Mouse (Mus musculus): Measurements from ENCODE around the gene Fuca1. TPM values are rescaled to one million over a fixed set of nuclear protein-coding genes. Genes with fewer than 3 reads are reported as not detected.
"Not testable (repeated sequence)": the region's sequence is repeated elsewhere in the genome, so short reads cannot be mapped to it uniquely, and the experiment has no call there.

The Fuca1 gene
- polyA plus RNA-seq, 1 experiment from 2014 or later = 108 TPM

- Histone ChIP-seq H3K4me2 (ENCODE audit: low read length) (peak overlapping the region; percentile 79), H3K9ac (ENCODE audit: low read length) (no peak overlapping the region), H3K9me3 (ENCODE audit: control insufficient read depth, low read length) (no peaks in the 10 kb centered on the region), H3K4me3 (ENCODE audit: low read depth, low read length) (peak overlapping the region; percentile 99), H3K36me3 (ENCODE audit: control insufficient read depth, insufficient read depth, low read length) (peaks cover 52% of the 10 kb centered on the region), H3K4me1 (replicated peaks; ENCODE audit: control insufficient read depth, insufficient read depth, low read length) (peaks cover 14% of the 10 kb centered on the region), H3K27ac (ENCODE audit: low read depth) (no peak overlapping the region), H3K27me3 (replicated peaks; ENCODE audit: control insufficient read depth, insufficient read depth, low read length) (no peaks in the 10 kb centered on the region)
- ATAC-seq (replicated peaks; ENCODE audit: low FRiP score, low TSS enrichment, low read depth) (0 out of 2 replicates have a peak, but pooled peaks have one; percentile 16), DNase-seq (ENCODE audit: low spot score) (no peak)
- 65% methylated on average over 13 of the region's 13 CpGs for WGBS
These were observed 52.6 kb downstream of the Fuca1 start for GRCm38 (mm10) chr4:135972911-135973811.

- peaks cover 37% of the 10 kb centered on the region for H3K36me3 ChIP-seq (ENCODE audit: control insufficient read depth, insufficient read depth, low read length)
- no peaks in the 10 kb centered on the region for H3K9me3 ChIP-seq (ENCODE audit: control insufficient read depth, low read length)
- no peak for DNase-seq (ENCODE audit: low spot score)
- H3K27ac ChIP-seq (ENCODE audit: low read depth) = no peak overlapping the region
- peaks cover 14% of the 10 kb centered on the region for H3K4me1 ChIP-seq (replicated peaks; ENCODE audit: control insufficient read depth, insufficient read depth, low read length)
- H3K9ac ChIP-seq (ENCODE audit: low read length) = no peak overlapping the region
- H3K27me3 ChIP-seq (replicated peaks; ENCODE audit: control insufficient read depth, insufficient read depth, low read length) = no peaks in the 10 kb centered on the region
- no peak overlapping the region for H3K4me2 ChIP-seq (ENCODE audit: low read length)
- no peak overlapping the region for H3K4me3 ChIP-seq (ENCODE audit: low read depth, low read length)
- ATAC-seq (replicated peaks; ENCODE audit: low FRiP score, low TSS enrichment, low read depth) = no peak
- 94% methylated on average over 12 of the region's 12 CpGs for WGBS
These were observed 55.6 kb downstream of the Fuca1 start for GRCm38 (mm10) chr4:135976146-135976545.

GRCm38 (mm10) chr4:135980223-135980622, 59.7 kb downstream of the Fuca1 start:
- not testable (repeated sequence) for H3K4me2 ChIP-seq (ENCODE audit: low read length); H3K4me1 ChIP-seq (replicated peaks; ENCODE audit: control insufficient read depth, insufficient read depth, low read length); DNase-seq (ENCODE audit: low spot score); H3K4me3 ChIP-seq (ENCODE audit: low read depth, low read length); H3K9ac ChIP-seq (ENCODE audit: low read length); H3K27ac ChIP-seq (ENCODE audit: low read depth); ATAC-seq (replicated peaks; ENCODE audit: low FRiP score, low TSS enrichment, low read depth); H3K9me3 ChIP-seq (ENCODE audit: control insufficient read depth, low read length); H3K27me3 ChIP-seq (replicated peaks; ENCODE audit: control insufficient read depth, insufficient read depth, low read length)
- 92% methylated on average over 5 of the region's 5 CpGs for WGBS
- peaks cover 57% of the 10 kb centered on the region for H3K36me3 ChIP-seq (ENCODE audit: control insufficient read depth, insufficient read depth, low read length)

- no peaks in the 10 kb centered on the region for H3K27me3 ChIP-seq (replicated peaks; ENCODE audit: control insufficient read depth, insufficient read depth, low read length)
- H3K4me2 ChIP-seq (ENCODE audit: low read length) = no peak overlapping the region
- no peak overlapping the region for H3K27ac ChIP-seq (ENCODE audit: low read depth)
- H3K9me3 ChIP-seq (ENCODE audit: control insufficient read depth, low read length) = no peaks in the 10 kb centered on the region
- ATAC-seq (replicated peaks; ENCODE audit: low FRiP score, low TSS enrichment, low read depth) = no peak
- WGBS = 80% methylated on average over 7 of the region's 7 CpGs
- H3K36me3 ChIP-seq (ENCODE audit: control insufficient read depth, insufficient read depth, low read length) = peaks cover 46% of the 10 kb centered on the region
- H3K4me1 ChIP-seq (replicated peaks; ENCODE audit: control insufficient read depth, insufficient read depth, low read length) = peaks cover 11% of the 10 kb centered on the region
- H3K9ac ChIP-seq (ENCODE audit: low read length) = no peak overlapping the region
- no peak for DNase-seq (ENCODE audit: low spot score)
- H3K4me3 ChIP-seq (ENCODE audit: low read depth, low read length) = no peak overlapping the region
These were observed 61.1 kb downstream of the Fuca1 start for GRCm38 (mm10) chr4:135981524-135982063.

GRCm38 (mm10) chr4:135984556-135984955, 64.0 kb downstream of the Fuca1 start:
- WGBS = 83% methylated on average over 5 of the region's 5 CpGs
- DNase-seq (ENCODE audit: low spot score) = no peak

GRCm38 (mm10) chr4:135985193-135985592, 64.7 kb downstream of the Fuca1 start:
- ATAC-seq (replicated peaks; ENCODE audit: low FRiP score, low TSS enrichment, low read depth) (no peak), DNase-seq (ENCODE audit: low spot score) (no peak)
- H3K36me3 ChIP-seq (ENCODE audit: control insufficient read depth, insufficient read depth, low read length) = peaks cover 30% of the 10 kb centered on the region
- H3K4me2 ChIP-seq (ENCODE audit: low read length) = no peak overlapping the region
- no peaks in the 10 kb centered on the region for H3K9me3 ChIP-seq (ENCODE audit: control insufficient read depth, low read length)
- peaks cover 11% of the 10 kb centered on the region for H3K4me1 ChIP-seq (replicated peaks; ENCODE audit: control insufficient read depth, insufficient read depth, low read length)
- 94% methylated on average over 5 of the region's 5 CpGs for WGBS
- H3K4me3 ChIP-seq (ENCODE audit: low read depth, low read length) = peak overlapping the region; percentile 96; the same call in 1 of the 2 replicates
- no peak overlapping the region for H3K9ac ChIP-seq (ENCODE audit: low read length)
- no peak overlapping the region for H3K27ac ChIP-seq (ENCODE audit: low read depth)
- H3K27me3 ChIP-seq (replicated peaks; ENCODE audit: control insufficient read depth, insufficient read depth, low read length) = no peaks in the 10 kb centered on the region

More at GRCm38 (mm10) chr4:135984556-135984955, 64.0 kb downstream of the Fuca1 start:
- peaks cover 11% of the 10 kb centered on the region for H3K4me1 ChIP-seq (replicated peaks; ENCODE audit: control insufficient read depth, insufficient read depth, low read length)
- H3K9ac ChIP-seq (ENCODE audit: low read length) = no peak overlapping the region
- H3K4me2 ChIP-seq (ENCODE audit: low read length) = no peak overlapping the region
- no peak overlapping the region for H3K4me3 ChIP-seq (ENCODE audit: low read depth, low read length)
- no peaks in the 10 kb centered on the region for H3K9me3 ChIP-seq (ENCODE audit: control insufficient read depth, low read length)
- no peak for ATAC-seq (replicated peaks; ENCODE audit: low FRiP score, low TSS enrichment, low read depth)
- peaks cover 30% of the 10 kb centered on the region for H3K36me3 ChIP-seq (ENCODE audit: control insufficient read depth, insufficient read depth, low read length)
- H3K27me3 ChIP-seq (replicated peaks; ENCODE audit: control insufficient read depth, insufficient read depth, low read length) = no peaks in the 10 kb centered on the region
- H3K27ac ChIP-seq (ENCODE audit: low read depth) = no peak overlapping the region

- DNase-seq (ENCODE audit: low spot score) (no peak), ATAC-seq (replicated peaks; ENCODE audit: low FRiP score, low TSS enrichment, low read depth) (no peak)
- Histone ChIP-seq H3K9ac (ENCODE audit: low read length) (peak overlapping the region; percentile 91), H3K4me1 (replicated peaks; ENCODE audit: control insufficient read depth, insufficient read depth, low read length) (peaks cover 11% of the 10 kb centered on the region), H3K27me3 (replicated peaks; ENCODE audit: control insufficient read depth, insufficient read depth, low read length) (no peaks in the 10 kb centered on the region), H3K4me2 (ENCODE audit: low read length) (peak overlapping the region; percentile 61), H3K9me3 (ENCODE audit: control insufficient read depth, low read length) (no peaks in the 10 kb centered on the region), H3K27ac (ENCODE audit: low read depth) (no peak overlapping the region), H3K36me3 (ENCODE audit: control insufficient read depth, insufficient read depth, low read length) (peaks cover 30% of the 10 kb centered on the region), H3K4me3 (ENCODE audit: low read depth, low read length) (peak overlapping the region; percentile 96)
- WGBS = 85% methylated on average over 7 of the region's 7 CpGs
These were observed 65.2 kb downstream of the Fuca1 start for GRCm38 (mm10) chr4:135985769-135986168.

GRCm38 (mm10) chr4:135986301-135986942, 65.9 kb downstream of the Fuca1 start:
- Histone ChIP-seq H3K36me3 (ENCODE audit: control insufficient read depth, insufficient read depth, low read length) (peaks cover 30% of the 10 kb centered on the region), H3K4me1 (replicated peaks; ENCODE audit: control insufficient read depth, insufficient read depth, low read length) (peaks cover 11% of the 10 kb centered on the region), H3K4me2 (ENCODE audit: low read length) (peak overlapping the region; percentile 61), H3K9me3 (ENCODE audit: control insufficient read depth, low read length) (no peaks in the 10 kb centered on the region), H3K27me3 (replicated peaks; ENCODE audit: control insufficient read depth, insufficient read depth, low read length) (no peaks in the 10 kb centered on the region), H3K4me3 (ENCODE audit: low read depth, low read length) (peak overlapping the region; percentile 96), H3K9ac (ENCODE audit: low read length) (peak overlapping the region; percentile 91), H3K27ac (ENCODE audit: low read depth) (peak overlapping the region; percentile 68; the same call in 1 of the 2 replicates)
- ATAC-seq (replicated peaks; ENCODE audit: low FRiP score, low TSS enrichment, low read depth) (0 out of 2 replicates have a peak, but pooled peaks have one; percentile 4), DNase-seq (ENCODE audit: low spot score) (peak; percentile 55)
- WGBS = 8% methylated on average over 23 of the region's 23 CpGs

Data from intestine, embryonic 14.5 days (tissue).